Mouse (Mus musculus) lung, adult 2 months (tissue): ENCODE measurements around the gene Actrt1. TPM values are rescaled to one million over a fixed set of nuclear protein-coding genes. Genes with fewer than 3 reads are reported as not detected.

ENCODE experiments used
- DNase-seq: peaks from one replicate; pipeline ENCODE4 v3.0.0; 2022
- H3K4me1 ChIP-seq: fragments of 200-500 bp; 2 replicates; pipeline ENCODE4 v1.6.1; 2011; ENCODE audit warnings: low read length; ENCODE audit not compliant: control insufficient read depth, insufficient read depth
- H3K4me3 ChIP-seq: fragments of 200-500 bp; replicated peaks from 2 replicates; pipeline ENCODE3; 2011; ENCODE audit warnings: low read depth, mild to moderate bottlenecking, control low read depth, low read length; ENCODE audit errors: extremely low read depth
- CTCF ChIP-seq: fragments of 200-500 bp; IDR thresholded peaks from 2 replicates; pipeline ENCODE4 v1.5.1; 2011; ENCODE audit warnings: mild to moderate bottlenecking, low read length, control low read depth; ENCODE audit not compliant: insufficient read depth
- POLR2A ChIP-seq: fragments of 200-500 bp; IDR thresholded peaks from 2 replicates; pipeline ENCODE4 v1.6.1; 2011; ENCODE audit warnings: low read depth, mild to moderate bottlenecking, control low read depth, low read length, borderline replicate concordance; ENCODE audit errors: extremely low read depth
- WGBS: fragments of 180-500 bp; shearing (Covaris S2); methylation state at CpG from one replicate; pipeline ENCODE4 v1.1.7; 2018; 5-methylcytosine and 5-hydroxymethylcytosine counted together
- polyA plus RNA-seq: library from polyadenylated mRNA; depleted of rRNA; stranded (reverse); fragments of >200 nt; gene quantifications from 2 replicates; pipeline ENCODE4 v1.2.3, GENCODE M21; 2012; rRNA removed

Actrt1 gene
- not detected in 2 replicates for polyA plus RNA-seq

DNA sequence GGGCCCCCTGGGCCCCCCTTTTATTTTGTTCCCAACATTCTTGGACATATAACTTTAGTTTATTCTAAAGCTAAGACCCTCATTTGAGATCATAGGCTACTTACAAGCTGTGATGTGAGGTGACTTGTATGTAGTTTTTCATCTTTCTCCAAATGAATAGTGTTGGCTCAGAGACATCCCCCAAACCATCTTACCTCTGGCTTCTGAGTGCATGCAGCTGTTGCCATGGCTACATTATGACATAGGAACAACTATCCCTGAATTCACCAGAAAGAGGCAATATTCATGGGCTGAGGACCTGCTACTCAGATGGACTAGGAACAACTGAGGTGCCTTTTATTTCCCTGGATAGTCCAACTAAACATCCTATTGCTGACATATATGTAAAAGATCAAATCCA is at the start of gene Actrt1:
Gene Actrt1, plus strand, starts transcription at position 301 of the 400 bp plus-strand sequence.
- no peak for DNase-seq
- Histone ChIP-seq H3K4me1 (no peaks in the 10 kb centered on the region), H3K4me3 (no peak within 1 kb of the TSS)
- TF ChIP-seq POLR2A (no peak), CTCF (no peak)

DNA sequence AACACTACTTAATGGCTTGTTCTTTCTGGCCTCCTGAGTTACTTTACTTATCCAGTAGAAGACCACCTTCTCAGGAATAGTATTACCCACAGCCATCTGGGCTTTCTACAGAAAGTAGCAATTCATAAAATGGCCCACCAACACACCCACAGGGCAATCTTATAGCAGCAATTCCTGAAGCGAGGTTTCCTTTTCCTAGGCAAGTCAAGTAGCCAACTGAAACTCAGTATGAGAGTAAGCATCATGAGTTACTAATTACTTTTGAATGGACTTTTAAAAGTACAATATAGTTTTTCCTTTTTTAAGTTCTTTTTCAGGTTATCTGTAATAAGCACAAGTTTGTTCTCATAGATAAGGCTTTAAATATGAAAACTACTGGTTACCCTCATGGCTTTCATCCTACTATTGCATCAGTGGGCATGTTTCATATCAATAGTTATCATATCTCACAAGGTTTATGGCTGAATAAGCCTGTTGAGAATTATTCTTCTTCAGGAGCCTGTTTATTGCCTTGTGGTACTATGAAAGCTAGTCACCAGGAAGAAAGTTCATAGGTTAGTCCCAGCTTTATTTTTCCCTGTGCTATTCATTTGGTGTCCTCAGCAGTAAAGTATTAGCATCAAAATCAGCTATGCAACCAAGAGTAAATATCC is 2.8 kb downstream of the Actrt1 start:
- no peaks in the 10 kb centered on the region for H3K4me1 ChIP-seq
- 68% methylated on average over 1 of the region's 1 CpGs for WGBS
- no peak for DNase-seq
- no peak for TF ChIP-seq POLR2A
- H3K4me3 ChIP-seq = no peak overlapping the region
